In the genomic region with DNA sequence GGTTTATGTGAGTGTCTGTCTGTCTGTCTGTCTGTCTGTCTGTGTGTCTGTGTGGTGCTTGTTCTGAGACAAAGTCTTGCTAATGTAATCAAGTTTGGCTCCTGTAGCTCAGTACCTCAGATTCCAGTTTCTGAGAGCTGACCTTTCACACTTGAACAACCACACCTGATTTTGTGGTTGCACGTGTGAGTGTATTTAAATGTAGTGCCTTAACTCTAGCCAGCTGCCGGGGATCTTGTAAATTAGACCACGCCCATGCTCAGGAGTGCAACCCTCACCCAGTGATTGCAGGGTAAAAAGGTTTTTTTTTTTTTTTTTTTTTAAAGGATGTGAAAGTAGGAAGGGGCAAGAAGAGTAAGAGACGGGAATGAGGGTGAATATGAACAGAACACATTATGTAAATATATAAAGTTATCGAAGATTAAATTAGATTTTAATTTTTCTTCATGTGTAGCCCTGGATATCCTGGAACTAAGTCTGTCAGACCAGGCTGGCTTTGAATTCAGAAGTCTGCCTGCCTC, we compare ENCODE assay signal across 10 mouse cellular contexts. TPM values are rescaled to one million over a fixed set of nuclear protein-coding genes. Genes with fewer than 3 reads are reported as not detected.
DNase-seq lines count a peak whose midpoint lies in the region; ATAC-seq and TF ChIP-seq lines count a peak whose summit lies in the region.
"Had no signal": no experiment of that assay in that cellular context is flagged by ENCODE, and none has a peak within 500 bp of the region (broad histone marks: within the 10 kb centered on the region; RNA-seq: fewer than 3 reads in every experiment).

No protein-coding gene starts in this region.

- ATAC-seq in CD4-positive, CD25-positive, alpha-beta regulatory T cell, adult 4 months = peak; percentile 27

- DNase-seq in A20 (ENCODE audit: low read depth, low spot score) = peak; percentile 91
- peak; percentile 84 for DNase-seq in induced T-regulatory cell, adult 2 months (ENCODE audit: low read depth)
- DNase-seq in spleen, adult 2 months (ENCODE audit: low read depth in 1 of 2, low spot score in 2 of 2) = peak; percentile 75 to 80
- no peak for DNase-seq in cerebellum, postnatal 4 days (ENCODE audit: low spot score in 2 of 2)
- DNase-seq in frontal cortex, postnatal 36 days (ENCODE audit: low spot score in 2 of 2) = no peak
- DNase-seq in ovary, postnatal 10 days (ENCODE audit: low spot score) = no peak
- DNase-seq: cerebellum, postnatal 36 days; midbrain, embryonic 14.5 days had no signal

- 14% methylated on average over 5 of the region's 5 CpGs for WGBS in spleen, adult 2 months

- H3K4me3 ChIP-seq in spleen, adult 2 months (ENCODE audit: extremely low read depth, insufficient read depth, insufficient read length) = no peak overlapping the region; the same call in 1 of the 2 replicates

- H3K36me3 ChIP-seq in spleen, adult 2 months (ENCODE audit: control insufficient read depth, insufficient read depth, low read length) = no peaks in the 10 kb centered on the region

- H3K27ac ChIP-seq in spleen, adult 2 months (ENCODE audit: insufficient read depth, low read length) = peak overlapping the region; percentile 57
- H3K27ac ChIP-seq: liver, embryonic 14.5 days had no signal

- H3K27me3 ChIP-seq in spleen, adult 2 months (ENCODE audit: control insufficient read depth, insufficient read depth, low read length) = no peaks in the 10 kb centered on the region

- no peak for TF ChIP-seq CTCF in spleen, adult 2 months (IDR thresholded peaks at IDR 0.05; ENCODE audit: extremely low read depth, insufficient read depth, insufficient read length, insufficient replicate concordance)

- peaks cover 12% of the 10 kb centered on the region; the same call in 1 of the 2 replicates for H3K4me1 ChIP-seq in spleen, adult 2 months (ENCODE audit: control insufficient read depth, insufficient read depth, insufficient read length)

- no peak for TF ChIP-seq POLR2A in spleen, adult 2 months (IDR thresholded peaks at IDR 0.05; ENCODE audit: low read depth, low read length)

RNA-seq across cellular contexts. Expression of a gene that starts 4.3 kb away (rescaled TPM):
- polyA plus RNA-seq in CD4-positive, CD25-positive, alpha-beta regulatory T cell, adult 4 months (2017; shearing (Covaris generic)) = 10 to 100 TPM; 84.5 TPM
- 12.3 and 14.3 TPM in 2 replicates for polyA plus RNA-seq in spleen, adult 2 months (2012; rRNA removed)

RNA-seq across cellular contexts. Expression of a gene that starts 19.7 kb away (rescaled TPM):
- polyA plus RNA-seq in CD4-positive, CD25-positive, alpha-beta regulatory T cell, adult 4 months (2017; shearing (Covaris generic)) = 10 to 100 TPM; 21.3 to 24.8 TPM
- polyA plus RNA-seq in spleen, adult 2 months (2012; rRNA removed) = 1.5 and 1.7 TPM in 2 replicates

RNA-seq across cellular contexts. Expression of a gene that starts 47.2 kb away (rescaled TPM):
- polyA plus RNA-seq in CD4-positive, CD25-positive, alpha-beta regulatory T cell, adult 4 months (2017; shearing (Covaris generic)) = 10 to 100 TPM; 11.1 to 20.0 TPM
- polyA plus RNA-seq in spleen, adult 2 months (2012; rRNA removed) = 0.46 and 0.48 TPM in 2 replicates

Comparison
In these comparisons a context has a peak if more than half of its experiments do, and no peak if none do; other contexts are left out.
1. DNase-seq: peak in A20 (single experiment), induced T-regulatory cell, adult 2 months (single experiment) and spleen, adult 2 months (2 of 2); none in cerebellum, postnatal 4 days (0 of 2), frontal cortex, postnatal 36 days (0 of 2) and ovary, postnatal 10 days (single experiment).